Mouse (Mus musculus): ENCODE data around the gene Nme8. TPM values are rescaled to one million over a fixed set of nuclear protein-coding genes. Genes with fewer than 3 reads are reported as not detected.

Gene Nme8
- polyA plus RNA-seq (2017; shearing (Covaris generic)), result under 1 TPM in 1 of 2 experiments, not detected in 1; 0.11 TPM

GRCm38 (mm10) chr13:19697790-19698189, at the start of gene Nme8:
TSS of gene Nme8 (minus strand) at chr13:19697794.

GRCm38 (mm10) chr13:19622573-19623227, 74.9 kb downstream of the Nme8 start, which contains the start of gene Sfrp4:
TSS of gene Sfrp4 (plus strand) at chr13:19623104.

GRCm38 (mm10) chr13:19619216-19619927, 78.2 kb downstream of the Nme8 start, which contains the start of gene Epdr1:
TSS of gene Epdr1 (minus strand) at chr13:19619927.

Other genes with a start within 250 kb of the Nme8 start
- gene Epdr1, start 77.9 kb downstream of the Nme8 start, polyA plus RNA-seq (2017; shearing (Covaris generic)), result under 1 TPM; 0.39 to 0.71 TPM
- gene Sfrp4, start 74.7 kb downstream of the Nme8 start, polyA plus RNA-seq (2017; shearing (Covaris generic)), result under 1 TPM in 1 of 2 experiments, not detected in 1; 0.07 TPM
- gene Gpr141, start 126.5 kb upstream of the Nme8 start, polyA plus RNA-seq (2017; shearing (Covaris generic)), result under 1 TPM in 1 of 2 experiments, not detected in 1; 0.62 TPM